Mouse (Mus musculus) kidney, adult 2 months (tissue): ENCODE results near the gene Nudt4.

Experiments used
- CTCF ChIP-seq: fragments of 200-500 bp; conservative IDR thresholded peaks from 2 replicates; pipeline ENCODE4 v1.5.1; 2011; ENCODE audit warnings: low read depth, mild to moderate bottlenecking, control low read depth, low read length, moderate library complexity, mixed read lengths; ENCODE audit not compliant: insufficient read depth, insufficient read length
- POLR2A ChIP-seq: fragments of 200-500 bp; IDR thresholded peaks from one replicate; pipeline ENCODE4 v1.6.1; 2011; ENCODE audit warnings: low read depth, low read length, control low read depth

GRCm38 (mm10) chr10:95560394-95560983 lies 3.5 kb downstream of the Nudt4 start:
- no peak for TF ChIP-seq CTCF
- TF ChIP-seq POLR2A = no peak
